Mouse (Mus musculus) erythroblast, embryonic 14.5 days (primary cell): Measurements from ENCODE around the gene Zfp239.

Source experiments
- GATA1 ChIP-seq: IDR thresholded peaks from 2 replicates; pipeline ENCODE4 v1.6.1; 2012; ENCODE audit warnings: low read length, inconsistent platforms, mixed read lengths
- TAL1 ChIP-seq: IDR thresholded peaks from 3 replicates; pipeline ENCODE4 v1.6.1; 2012; ENCODE audit warnings: low read length, inconsistent platforms, mixed read lengths

GRCm38 (mm10) chr6:117817108-117817541 lies 44.8 kb upstream of the Zfp239 start:
- no peak for TF ChIP-seq GATA1
- TF ChIP-seq TAL1 = no peak
